Mouse (Mus musculus) forebrain, embryonic 11.5 days (tissue): ENCODE measurements around the gene Herpud2. TPM values are rescaled to one million over a fixed set of nuclear protein-coding genes. Genes with fewer than 3 reads are reported as not detected.

Source experiments
- ATAC-seq: fragments of 200-750 bp; cut with Nextera tagmentation; replicated peaks from 2 replicates; pipeline ENCODE4 v1.8.0; 2017; ENCODE audit warnings: moderate TSS enrichment; ENCODE audit not compliant: low FRiP score
- DNase-seq: peaks from one replicate; pipeline ENCODE4 v3.0.0-alpha.2; 2017; ENCODE audit warnings: low spot score
- H3K27ac ChIP-seq: fragments of 300-500 bp; sonication (generic); 2 replicates; pipeline ENCODE4 v1.5.1; 2014; ENCODE audit warnings: low read depth, low read length
- H3K27me3 ChIP-seq: fragments of 300-500 bp; sonication (generic); 2 replicates; pipeline ENCODE4 v1.6.1; 2014; ENCODE audit warnings: mild to moderate bottlenecking, low read length, mixed read lengths; ENCODE audit not compliant: control insufficient read depth, insufficient read depth
- H3K36me3 ChIP-seq: fragments of 300-500 bp; sonication (generic); 2 replicates; pipeline ENCODE4 v1.6.1; 2014; ENCODE audit warnings: mild to moderate bottlenecking, low read length, moderate library complexity, mixed read lengths; ENCODE audit not compliant: control insufficient read depth, insufficient read depth
- H3K4me1 ChIP-seq: fragments of 300-500 bp; sonication (generic); replicated peaks from 2 replicates; pipeline ENCODE4 v1.6.1; 2014; ENCODE audit warnings: low read length, mixed read lengths; ENCODE audit not compliant: control insufficient read depth, insufficient read depth
- H3K4me2 ChIP-seq: fragments of 300-500 bp; sonication (generic); 2 replicates; pipeline ENCODE4 v1.6.1; 2014; ENCODE audit warnings: low read depth, mild to moderate bottlenecking, low read length, moderate library complexity, mixed read lengths; ENCODE audit not compliant: severe bottlenecking
- H3K4me3 ChIP-seq: fragments of 300-500 bp; sonication (generic); 2 replicates; pipeline ENCODE4 v1.5.1; 2014; ENCODE audit warnings: low read depth, low read length
- H3K9ac ChIP-seq: fragments of 300-500 bp; sonication (generic); 2 replicates; pipeline ENCODE4 v1.6.1; 2014; ENCODE audit warnings: low read length
- H3K9me3 ChIP-seq: fragments of 300-500 bp; sonication (generic); 2 replicates; pipeline ENCODE4 v1.6.1; 2016; ENCODE audit warnings: low read length, mixed read lengths; ENCODE audit not compliant: control insufficient read depth
- WGBS: fragments of 180-500 bp; shearing (Covaris S2); extraction: QIAGEN DNeasy Blood & Tissue Kit; methylation state at CpG from one replicate; pipeline ENCODE4 v1.1.7; 2014; 5-methylcytosine and 5-hydroxymethylcytosine counted together
- polyA plus RNA-seq: library from polyadenylated mRNA; unstranded; fragments of >200 nt; fragmentation: Nextera tagmentation; extraction: Ambion mirVana; gene quantifications from 2 replicates; pipeline ENCODE4 v1.2.1, GENCODE M21; 2014

The Herpud2 gene
- polyA plus RNA-seq, 1 experiment from 2014 or later = 39.6 TPM

DNA sequence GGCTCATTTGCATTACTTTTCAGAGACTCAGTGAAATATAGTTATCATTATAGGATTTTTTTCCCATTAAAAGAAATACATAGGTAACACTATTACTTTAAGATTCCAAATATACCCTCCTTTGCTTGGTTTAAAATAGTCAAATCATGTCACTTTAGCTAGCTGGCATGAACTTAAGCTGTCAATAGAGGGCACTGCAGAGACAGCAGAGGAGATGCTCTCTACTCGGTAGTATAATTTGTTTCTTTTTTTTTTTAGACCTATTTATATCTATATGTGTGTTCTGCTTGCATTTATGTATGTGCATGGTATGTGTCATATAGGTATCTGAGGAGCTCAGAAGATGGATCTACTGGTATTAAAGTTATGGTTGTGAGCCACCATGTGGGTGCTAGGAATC lies 4.8 kb upstream of the Herpud2 start:
- no peaks in the 10 kb centered on the region for H3K27me3 ChIP-seq
- H3K4me1 ChIP-seq = 0 out of 2 replicates have a peak, but pooled peaks cover 2% of the 10 kb centered on the region
- DNase-seq = no peak
- H3K36me3 ChIP-seq = no peaks in the 10 kb centered on the region
- no peak for ATAC-seq
- no peak overlapping the region for H3K4me3 ChIP-seq
- WGBS = 22% methylated on average over 1 of the region's 1 CpGs
- no peak overlapping the region for H3K9ac ChIP-seq
- H3K27ac ChIP-seq = no peak overlapping the region
- H3K4me2 ChIP-seq = no peak overlapping the region
- H3K9me3 ChIP-seq = no peaks in the 10 kb centered on the region

DNA sequence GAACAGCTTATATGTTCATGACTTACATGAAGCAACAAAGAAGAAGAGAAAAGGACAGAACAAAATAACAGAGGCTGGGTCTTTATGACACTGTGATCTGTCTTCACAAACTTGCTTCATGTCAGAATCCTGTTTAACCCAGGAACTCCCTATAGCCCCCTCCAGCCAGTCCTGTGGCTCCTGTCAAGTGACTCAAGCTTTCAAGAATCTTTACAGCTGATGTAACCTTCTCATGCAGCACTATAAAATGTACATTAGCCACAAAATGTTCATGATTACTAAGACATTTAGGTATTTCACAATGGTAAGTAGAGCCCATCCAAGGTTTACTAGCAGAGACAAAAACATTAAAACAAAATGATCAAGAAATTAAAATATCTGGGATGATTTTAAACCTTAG lies 1.4 kb upstream of the Herpud2 start:
- no peaks in the 10 kb centered on the region for H3K27me3 ChIP-seq
- H3K4me3 ChIP-seq = no peak overlapping the region
- ATAC-seq = no peak
- no peak for DNase-seq
- H3K4me2 ChIP-seq = no peak overlapping the region
- H3K9ac ChIP-seq = no peak overlapping the region
- no peak overlapping the region for H3K27ac ChIP-seq
- no peaks in the 10 kb centered on the region for H3K9me3 ChIP-seq
- 0 out of 2 replicates have a peak, but pooled peaks cover 3% of the 10 kb centered on the region for H3K4me1 ChIP-seq
- H3K36me3 ChIP-seq = no peaks in the 10 kb centered on the region

DNA sequence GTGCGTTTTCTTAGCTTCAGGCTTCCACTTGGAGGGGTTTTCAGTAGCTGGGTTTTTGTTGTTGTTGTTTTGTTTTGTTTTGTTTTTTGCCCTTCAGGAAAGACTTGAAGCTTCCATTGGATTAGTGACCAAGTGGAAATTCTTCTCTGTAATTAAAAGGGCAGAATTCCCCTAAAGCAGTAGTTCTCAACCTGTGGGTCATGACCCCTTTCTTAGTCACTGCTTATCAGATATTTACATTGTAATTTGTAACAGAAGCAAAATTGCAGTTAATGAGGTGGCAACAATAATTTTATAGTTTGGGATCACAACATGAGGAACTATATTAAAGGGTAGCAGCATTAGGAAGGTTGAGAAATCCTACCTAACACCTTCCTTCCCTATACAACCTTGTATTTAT lies 837 bp upstream of the Herpud2 start:
- WGBS = 11% methylated on average over 1 of the region's 1 CpGs

DNA sequence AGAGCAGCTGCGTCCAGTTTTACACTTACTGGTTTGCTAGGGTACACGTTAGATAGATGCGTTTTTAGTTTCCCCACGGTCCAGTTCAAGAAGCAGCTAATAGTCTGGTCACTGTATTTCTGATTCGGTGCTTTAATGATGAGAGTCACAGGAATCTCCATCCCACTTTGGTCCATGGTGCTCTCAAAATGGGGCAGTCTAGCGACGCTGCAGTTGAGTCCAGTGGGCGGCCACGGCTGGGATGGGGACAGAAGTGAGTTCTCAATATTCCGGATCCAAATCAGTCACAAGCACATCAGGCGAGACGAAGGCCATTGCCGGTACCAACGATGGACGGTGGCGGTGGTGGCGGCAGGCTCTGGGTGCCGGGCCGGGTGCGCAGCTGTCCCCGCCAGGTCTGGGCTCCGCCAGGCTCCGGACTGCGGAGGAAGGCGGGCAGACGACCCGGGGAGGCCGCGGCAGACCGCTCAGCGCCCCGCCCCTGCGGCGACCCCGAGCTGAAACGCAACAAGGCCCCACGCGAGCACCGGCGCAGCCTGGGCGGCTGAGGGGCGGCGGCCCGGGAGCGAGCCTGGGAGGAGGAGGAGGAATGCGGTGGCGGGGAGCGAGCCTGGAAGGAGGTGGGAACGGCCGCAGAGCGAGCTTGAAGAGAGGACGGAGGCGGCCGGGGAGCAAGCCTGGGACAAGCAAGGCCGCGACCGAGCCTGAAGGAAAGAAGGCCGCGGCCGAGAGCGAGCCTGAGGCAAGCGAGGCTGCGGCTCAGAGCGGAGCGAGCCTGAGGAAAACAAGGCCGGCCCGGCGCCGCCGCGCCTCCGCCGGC lies 619 bp downstream of the Herpud2 start:
- Histone ChIP-seq H3K36me3 (no peaks in the 10 kb centered on the region), H3K4me2 (peak overlapping the region; percentile 76), H3K9ac (peak overlapping the region; percentile 94), H3K4me3 (peak overlapping the region; percentile 87), H3K9me3 (no peaks in the 10 kb centered on the region), H3K4me1 (0 out of 2 replicates have a peak, but pooled peaks cover 3% of the 10 kb centered on the region), H3K27me3 (no peaks in the 10 kb centered on the region), H3K27ac (peak overlapping the region; percentile 98)
- no peak for DNase-seq
- peak; percentile 71 for ATAC-seq
- WGBS = 0% methylated on average over 73 of the region's 73 CpGs

More for the DNA sequence above, 837 bp upstream of the Herpud2 start:
- Histone ChIP-seq H3K9ac (peak overlapping the region; percentile 94), H3K4me2 (peak overlapping the region; percentile 76), H3K9me3 (no peaks in the 10 kb centered on the region), H3K4me1 (0 out of 2 replicates have a peak, but pooled peaks cover 3% of the 10 kb centered on the region), H3K36me3 (no peaks in the 10 kb centered on the region), H3K4me3 (peak overlapping the region; percentile 87), H3K27ac (no peak overlapping the region), H3K27me3 (no peaks in the 10 kb centered on the region)
- ATAC-seq (no peak), DNase-seq (no peak)

DNA sequence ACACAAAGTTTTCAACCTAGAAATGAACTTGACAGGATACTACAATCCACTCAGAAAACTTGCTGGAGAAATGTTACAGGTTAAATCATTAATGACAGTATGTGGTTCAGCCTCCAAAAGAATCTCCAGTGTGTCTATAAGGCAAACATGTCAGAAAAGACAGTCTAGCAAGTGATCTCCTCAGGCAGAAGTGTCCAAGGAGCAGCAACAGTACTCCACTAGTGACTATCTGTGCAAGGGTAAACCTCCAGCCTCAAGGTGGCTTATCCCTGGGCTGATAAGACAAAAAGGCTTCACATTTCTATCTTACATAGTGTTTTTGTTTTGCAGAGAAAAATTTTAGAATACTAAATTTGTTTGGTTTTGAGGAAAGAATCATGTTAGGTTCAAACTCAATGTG lies 2.9 kb downstream of the Herpud2 start:
- DNase-seq (no peak), ATAC-seq (no peak)
- Histone ChIP-seq H3K27ac (no peak overlapping the region), H3K36me3 (no peaks in the 10 kb centered on the region), H3K9me3 (no peaks in the 10 kb centered on the region), H3K4me2 (peak overlapping the region; percentile 38), H3K4me1 (0 out of 2 replicates have a peak, but pooled peaks cover 3% of the 10 kb centered on the region), H3K27me3 (no peaks in the 10 kb centered on the region), H3K9ac (no peak overlapping the region), H3K4me3 (no peak overlapping the region)

DNA sequence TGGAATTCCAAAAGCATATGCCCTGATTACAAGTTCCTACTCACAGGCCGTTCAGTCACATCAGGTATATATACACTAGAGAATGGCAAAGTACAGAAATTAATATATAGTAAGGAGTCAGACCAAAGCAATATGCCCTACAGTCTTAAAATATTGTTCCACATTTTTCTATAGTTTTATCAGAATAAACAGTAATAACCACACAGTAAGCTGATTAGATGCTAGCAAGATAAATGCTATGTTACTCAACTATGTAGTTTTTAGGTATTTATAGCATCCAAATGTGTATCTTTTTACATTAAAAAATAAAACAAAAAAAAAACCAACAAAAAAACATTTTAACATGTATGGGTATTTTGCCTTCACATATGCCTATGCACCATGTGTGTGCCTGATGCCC lies 5.7 kb downstream of the Herpud2 start:
- 0 out of 2 replicates have a peak, but pooled peaks cover 2% of the 10 kb centered on the region for H3K4me1 ChIP-seq
- no peaks in the 10 kb centered on the region for H3K36me3 ChIP-seq
- DNase-seq (no peak), ATAC-seq (no peak)
- no peak overlapping the region for H3K4me2 ChIP-seq
- H3K27me3 ChIP-seq = no peaks in the 10 kb centered on the region
- H3K4me3 ChIP-seq = no peak overlapping the region
- WGBS = 81% methylated on average over 1 of the region's 1 CpGs
- no peak overlapping the region for H3K9ac ChIP-seq
- H3K9me3 ChIP-seq = no peaks in the 10 kb centered on the region
- no peak overlapping the region for H3K27ac ChIP-seq

DNA sequence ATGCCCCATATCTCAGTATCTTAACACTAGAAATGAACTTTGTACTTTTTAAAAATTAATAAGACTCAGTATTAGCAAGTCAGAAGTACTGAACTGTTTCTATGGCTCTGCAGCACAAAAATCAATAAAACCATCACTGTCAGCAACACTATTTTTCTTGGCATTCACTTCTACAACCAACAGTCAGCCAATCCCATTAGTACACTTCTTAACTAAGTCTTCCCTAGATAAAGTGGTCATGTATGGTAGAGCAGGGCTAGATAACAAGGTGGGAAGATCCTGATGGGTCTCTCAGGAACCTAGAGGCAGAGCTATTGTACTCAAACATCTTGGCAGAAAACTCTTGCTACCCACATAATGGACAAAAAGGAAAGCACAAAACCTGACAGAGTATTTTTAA lies 7.7 kb downstream of the Herpud2 start:
- Histone ChIP-seq H3K36me3 (no peaks in the 10 kb centered on the region), H3K4me1 (0 out of 2 replicates have a peak, but pooled peaks cover under 1% of the 10 kb centered on the region), H3K9me3 (no peaks in the 10 kb centered on the region), H3K9ac (no peak overlapping the region), H3K27me3 (no peaks in the 10 kb centered on the region), H3K4me2 (no peak overlapping the region), H3K27ac (no peak overlapping the region), H3K4me3 (no peak overlapping the region)
- DNase-seq (no peak), ATAC-seq (no peak)

DNA sequence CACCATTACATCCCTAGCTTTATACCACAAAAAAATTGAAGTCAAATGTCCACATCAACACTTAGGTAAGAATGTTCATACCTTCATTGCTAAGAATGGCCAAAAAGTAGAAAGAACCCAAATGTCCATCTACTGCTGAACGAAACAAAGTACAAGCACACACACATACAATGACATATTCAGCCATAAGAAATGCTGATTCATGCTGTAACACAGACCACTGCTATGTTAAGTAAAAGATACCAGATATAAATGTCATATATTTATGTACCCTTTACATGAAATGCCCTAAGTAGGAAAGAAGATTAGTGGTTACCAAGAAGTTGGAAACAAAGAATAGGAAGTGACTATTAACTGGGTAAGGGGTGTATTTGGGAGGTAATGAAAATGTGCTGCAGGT lies 8.6 kb downstream of the Herpud2 start:
- no peak overlapping the region for H3K27ac ChIP-seq
- no peak overlapping the region for H3K9ac ChIP-seq
- no peak for ATAC-seq
- WGBS = 95% methylated on average over 1 of the region's 1 CpGs
- no peaks in the 10 kb centered on the region for H3K36me3 ChIP-seq
- no peaks in the 10 kb centered on the region for H3K9me3 ChIP-seq
- H3K4me3 ChIP-seq = no peak overlapping the region
- H3K4me1 ChIP-seq = no peaks in the 10 kb centered on the region
- no peak for DNase-seq
- H3K4me2 ChIP-seq = no peak overlapping the region
- no peaks in the 10 kb centered on the region for H3K27me3 ChIP-seq

DNA sequence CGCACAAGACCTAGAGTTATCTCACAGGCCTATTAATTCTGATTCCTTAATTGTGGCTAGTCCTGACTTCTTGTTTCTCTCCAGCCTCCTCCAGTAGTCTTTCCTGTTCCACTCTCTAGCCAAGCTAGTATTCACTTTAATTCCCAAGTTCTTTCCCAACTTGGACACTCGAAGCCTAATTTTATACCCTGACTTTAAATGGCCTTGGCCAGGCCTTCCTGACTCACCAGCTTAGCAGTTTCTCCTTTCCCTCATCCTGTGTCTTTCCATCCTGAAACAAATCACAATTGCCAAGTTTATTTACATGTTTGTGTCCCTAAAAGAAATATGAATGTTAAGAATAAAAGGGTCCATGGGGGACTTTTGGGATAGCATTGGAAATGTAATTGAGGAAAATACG lies 9.6 kb downstream of the Herpud2 start:
- H3K9me3 ChIP-seq = no peaks in the 10 kb centered on the region
- WGBS = 92% methylated on average over 3 of the region's 3 CpGs

More for the DNA sequence above, 9.6 kb downstream of the Herpud2 start:
- Histone ChIP-seq H3K36me3 (no peaks in the 10 kb centered on the region), H3K9ac (no peak overlapping the region), H3K4me3 (no peak overlapping the region), H3K27ac (no peak overlapping the region), H3K4me1 (no peaks in the 10 kb centered on the region), H3K4me2 (no peak overlapping the region), H3K27me3 (no peaks in the 10 kb centered on the region)
- no peak for DNase-seq
- no peak for ATAC-seq
